Mouse (Mus musculus): ENCODE results near the gene Tbx15. TPM values are rescaled to one million over a fixed set of nuclear protein-coding genes. Genes with fewer than 3 reads are reported as not detected.

Tbx15 gene
- total RNA-seq (2021): 100 to 1,000 TPM; 117 to 119 TPM
- long read RNA-seq, experiment 1, transcript Tbx15-201 (8 exons, 3,566 nt): major isoform, 57 of 197 reads
- long read RNA-seq, experiment 1, partial matches to known transcripts: 107 of 197 reads
- long read RNA-seq, experiment 1, other reads (novel, unspliced or antisense): 33 of 197 reads
- long read RNA-seq, experiment 2, transcript Tbx15-201 (8 exons, 3,566 nt): major isoform, 79 of 196 reads
- long read RNA-seq, experiment 2, partial matches to known transcripts: 92 of 196 reads
- long read RNA-seq, experiment 2, other reads (novel, unspliced or antisense): 25 of 196 reads

DNA sequence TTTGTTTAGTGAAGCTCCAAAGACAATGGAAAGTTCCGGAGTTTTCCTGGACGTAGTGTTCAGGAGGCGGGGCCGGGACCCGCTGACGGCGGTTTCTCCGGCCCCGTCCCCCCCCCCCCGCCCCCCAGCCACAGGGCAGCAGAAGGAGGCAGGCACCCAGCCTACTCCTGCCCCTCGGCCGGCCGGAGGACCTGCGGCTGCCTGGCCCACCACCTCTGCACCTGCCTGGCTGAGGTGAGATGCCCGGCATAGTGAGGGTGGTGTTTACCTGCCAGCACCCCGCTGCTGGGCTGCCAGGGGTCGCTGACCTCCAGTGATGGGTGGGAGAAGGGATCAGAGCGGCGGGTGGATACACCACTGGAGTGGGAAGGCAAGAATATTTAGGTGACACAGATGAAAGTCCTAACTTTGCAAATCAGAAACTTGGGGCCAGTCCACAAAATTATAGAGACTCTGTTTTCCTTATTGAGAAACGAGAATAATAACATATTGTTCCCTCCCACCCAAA lies at the start of gene Tbx15:
Gene Tbx15, plus strand, starts transcription at position 169 of the 508 bp plus-strand sequence.
- intact Hi-C loops (cut with DNase I): loop anchor here (5.0 to 10.0 kb wide), 2 partner anchors 255 to 632 kb away; no protein-coding TSS in a partner anchor
- DNase-seq: no peak

DNA sequence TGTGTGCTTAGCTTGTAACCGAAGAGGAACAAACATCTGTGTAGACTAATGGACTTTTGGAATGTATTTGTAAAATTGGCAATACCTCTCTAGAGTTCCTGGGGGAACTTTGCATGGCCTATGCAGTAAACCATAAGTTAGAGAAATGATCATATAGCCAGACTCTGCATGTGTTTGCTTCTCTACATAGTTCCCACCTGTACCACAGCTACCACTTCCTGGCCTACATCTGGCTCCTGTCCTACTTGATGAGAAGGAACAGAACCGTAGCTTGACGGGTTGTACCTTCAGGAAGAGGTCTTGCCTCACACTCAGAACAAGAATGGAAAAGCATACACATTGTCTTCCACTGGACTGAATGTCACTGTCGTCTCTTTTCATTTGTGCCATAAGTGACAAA lies 46.6 kb upstream of the Tbx15 start:
- intact Hi-C loops (cut with DNase I): no loop called here
- no peak for DNase-seq

DNA sequence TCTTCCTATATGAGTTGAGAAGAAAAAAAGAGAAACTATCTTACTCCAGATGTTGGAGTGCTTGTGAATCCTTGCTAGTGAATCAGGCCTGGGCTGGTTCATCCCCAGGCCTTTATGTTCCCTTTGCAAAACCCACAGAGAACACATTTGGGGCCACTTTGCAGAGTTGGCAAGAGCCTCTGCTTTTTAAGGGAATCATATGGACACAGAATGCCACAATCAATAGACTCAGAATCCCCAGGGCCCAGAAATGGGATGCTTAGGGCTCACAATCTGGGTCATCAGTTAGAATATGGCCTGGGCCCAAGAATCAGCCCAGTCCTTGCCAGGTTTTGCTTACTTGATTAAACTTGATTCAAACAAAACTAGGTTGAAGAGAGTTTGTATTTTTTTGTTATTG lies 36.9 kb upstream of the Tbx15 start:
- DNase-seq: no peak
- intact Hi-C loops (cut with DNase I): no loop called here

DNA sequence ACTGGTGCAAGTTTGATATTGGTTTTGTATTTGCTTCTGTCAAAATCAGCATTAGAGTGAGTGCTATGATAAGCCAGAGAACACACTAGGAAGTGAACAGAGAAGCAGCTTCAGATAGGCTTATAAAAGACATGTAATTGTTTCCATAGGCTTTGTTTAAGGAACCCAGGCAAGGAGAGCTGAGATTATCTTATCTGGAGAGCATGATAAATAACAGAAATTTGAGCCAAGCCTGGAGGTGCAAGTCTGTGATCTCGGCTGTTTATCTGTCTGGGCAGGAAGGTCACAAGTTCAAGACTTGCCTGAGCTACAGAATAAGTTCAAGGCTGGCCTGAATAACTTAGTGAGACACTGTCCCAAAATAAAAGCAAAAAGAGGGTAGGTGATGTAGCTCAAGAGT lies 31.8 kb upstream of the Tbx15 start:
- DNase-seq: no peak
- intact Hi-C loops (cut with DNase I): no loop called here

DNA sequence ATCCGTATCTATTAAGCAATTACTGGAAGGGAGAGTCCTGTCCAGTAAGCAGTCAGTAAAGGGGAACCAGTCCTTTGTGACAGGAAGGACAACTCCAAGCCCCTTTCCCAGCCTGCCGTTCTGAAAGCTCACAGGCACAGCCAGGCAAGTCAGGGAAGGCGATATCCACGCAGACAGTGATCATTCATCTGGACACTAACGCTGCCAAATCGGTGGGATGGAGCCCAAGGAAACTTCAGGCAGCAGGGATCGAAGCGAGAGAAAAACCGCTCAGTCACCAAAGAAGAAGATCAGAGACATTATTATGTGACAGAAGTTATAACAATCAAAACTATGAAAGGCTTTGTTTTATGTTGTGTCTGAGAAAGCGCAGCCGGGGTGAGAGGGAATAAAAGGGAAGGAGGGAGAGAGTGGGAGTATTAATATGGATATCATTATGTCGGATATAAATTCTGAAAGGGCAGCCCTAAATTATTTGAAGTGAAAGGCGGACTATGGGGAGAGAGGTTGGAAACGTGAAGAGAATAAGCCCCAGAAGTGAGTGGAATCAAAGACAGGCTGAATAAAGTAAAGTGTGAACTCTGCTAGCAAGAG lies 29.0 kb upstream of the Tbx15 start:
- intact Hi-C loops (cut with DNase I): no loop called here
- no peak for DNase-seq

DNA sequence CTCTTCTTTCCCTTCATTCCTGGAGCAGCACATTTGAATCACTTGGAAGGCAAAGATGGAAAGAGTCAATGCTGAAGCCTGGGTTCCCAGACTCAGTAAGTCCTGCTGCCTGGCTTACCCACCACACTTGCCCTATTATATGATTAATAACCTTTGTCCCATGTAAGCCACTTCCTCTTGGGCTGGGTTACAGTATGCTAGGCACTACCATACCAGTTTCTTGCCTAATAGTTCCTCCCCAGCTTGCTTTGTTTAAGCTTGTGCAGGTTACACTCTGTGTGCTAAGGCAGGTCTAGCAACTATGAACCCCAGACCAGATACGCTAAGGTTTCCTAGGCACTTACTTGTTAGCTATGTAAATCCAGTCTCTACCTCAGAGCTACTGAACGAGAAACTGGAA lies 12.4 kb upstream of the Tbx15 start:
- DNase-seq: no peak
- intact Hi-C loops (cut with DNase I): no loop called here

DNA sequence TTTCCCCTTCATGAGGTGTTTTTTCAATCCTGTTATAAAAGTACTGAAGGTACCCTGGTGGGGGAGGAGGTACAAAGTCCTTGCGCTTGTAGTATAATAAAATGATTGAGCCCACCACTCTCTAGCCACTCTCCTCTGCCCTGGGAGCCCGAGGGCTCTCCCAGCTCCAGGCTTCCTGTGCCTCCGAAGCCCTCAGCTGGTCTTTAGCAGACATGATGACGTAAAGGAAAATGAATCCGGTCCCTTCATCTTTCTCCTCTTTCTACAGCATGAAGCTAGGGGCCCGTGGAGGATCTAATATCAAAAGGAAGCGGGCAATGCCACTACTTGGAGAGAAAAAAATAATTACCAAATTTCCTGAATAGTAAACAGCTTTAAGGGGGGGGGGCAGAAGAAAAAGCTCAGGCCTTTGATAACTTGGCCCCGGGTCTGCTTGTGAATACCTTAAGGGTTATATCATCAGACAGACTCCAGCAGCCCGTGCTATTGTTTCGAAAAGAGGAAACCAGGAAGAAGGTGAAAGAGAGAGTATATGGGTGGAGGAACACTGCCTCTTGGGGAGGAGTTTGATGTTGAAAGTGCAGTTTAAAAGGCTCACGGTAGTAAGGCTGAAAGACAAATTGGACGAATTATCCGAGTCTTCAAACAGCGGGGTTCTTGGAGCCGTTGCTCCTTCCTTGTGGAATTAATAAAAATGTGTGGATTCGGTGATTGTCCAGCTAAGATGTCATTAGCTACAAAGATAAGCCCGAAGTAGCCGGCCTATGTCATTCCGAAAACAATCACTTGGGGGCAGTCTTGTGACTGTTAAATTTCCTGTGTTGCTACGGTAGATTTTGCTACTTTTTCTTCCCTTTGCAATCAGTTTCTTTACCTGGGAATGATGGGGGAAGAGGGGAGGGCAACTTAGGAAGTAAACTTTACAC lies 6.5 kb upstream of the Tbx15 start:
- peak in 1 of 2 experiments; percentile 63 for DNase-seq
- intact Hi-C loops (cut with DNase I): loop anchor here (2.0 to 10.0 kb wide), 3 partner anchors 511 to 705 kb away; no protein-coding TSS in a partner anchor

DNA sequence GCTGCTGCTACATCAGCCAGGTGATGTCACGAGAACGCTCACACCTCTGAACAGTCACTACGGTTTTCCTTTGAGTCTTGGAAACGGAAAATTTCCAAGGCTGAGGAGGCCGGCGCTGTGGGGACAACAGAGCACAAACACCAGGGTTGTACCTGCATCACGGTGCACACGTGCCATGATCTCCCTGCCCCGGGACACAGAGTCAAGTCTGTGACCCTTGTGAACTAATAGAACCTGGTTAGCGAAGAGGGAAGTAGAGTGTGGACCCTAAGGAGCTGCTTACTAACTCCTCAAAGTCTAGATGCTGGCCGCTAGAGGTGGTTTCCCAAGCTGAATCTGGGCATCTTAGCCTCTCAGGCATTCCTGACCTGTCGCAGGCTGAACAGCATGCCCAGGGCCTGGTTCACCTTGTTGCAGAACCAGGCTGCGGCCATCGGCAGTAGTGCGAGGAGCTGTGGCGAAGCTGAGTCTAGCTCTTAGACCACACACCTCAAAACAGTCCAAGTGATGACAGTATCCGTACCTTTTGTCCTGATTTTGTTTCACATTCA lies 5.8 kb upstream of the Tbx15 start:
- no peak for DNase-seq
- intact Hi-C loops (cut with DNase I): loop anchor here (2.0 to 10.0 kb wide), 3 partner anchors 510 to 704 kb away; no protein-coding TSS in a partner anchor

DNA sequence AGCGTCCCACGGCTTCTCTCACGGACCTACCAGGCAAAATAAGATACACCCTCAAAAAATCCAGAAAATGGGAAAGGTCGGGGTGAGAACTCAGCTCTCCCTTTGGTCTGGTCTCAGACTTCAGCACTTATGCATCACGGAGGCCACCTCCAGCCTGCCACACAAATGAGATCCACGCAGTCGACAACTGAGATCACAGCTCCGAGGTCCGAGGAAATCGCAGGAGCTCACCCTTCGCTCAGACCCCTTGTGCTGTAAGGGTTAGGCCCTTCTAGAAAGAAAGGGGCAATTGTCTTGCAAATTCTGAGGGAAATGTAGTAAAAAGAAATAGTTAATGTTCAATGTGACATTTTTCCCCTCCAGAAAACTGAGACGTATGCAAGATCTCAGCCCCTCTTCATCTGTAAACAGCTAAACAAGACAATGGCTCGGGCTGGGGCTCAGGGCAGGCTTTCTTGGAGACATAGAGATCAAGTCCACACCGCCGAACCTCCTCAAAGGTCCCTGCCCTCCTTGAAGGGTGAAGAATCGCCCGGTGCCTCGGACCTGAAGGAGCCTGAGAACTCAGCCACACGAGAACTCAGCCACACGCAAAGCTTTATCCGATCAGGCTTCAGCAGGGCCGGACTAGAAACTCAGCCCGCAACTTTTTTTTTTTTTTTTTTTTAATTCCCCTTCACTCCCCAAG lies 4.9 kb upstream of the Tbx15 start:
- DNase-seq: no peak
- intact Hi-C loops (cut with DNase I): loop anchor here (2.0 to 10.0 kb wide), 2 partner anchors 510 to 704 kb away; no protein-coding TSS in a partner anchor

DNA sequence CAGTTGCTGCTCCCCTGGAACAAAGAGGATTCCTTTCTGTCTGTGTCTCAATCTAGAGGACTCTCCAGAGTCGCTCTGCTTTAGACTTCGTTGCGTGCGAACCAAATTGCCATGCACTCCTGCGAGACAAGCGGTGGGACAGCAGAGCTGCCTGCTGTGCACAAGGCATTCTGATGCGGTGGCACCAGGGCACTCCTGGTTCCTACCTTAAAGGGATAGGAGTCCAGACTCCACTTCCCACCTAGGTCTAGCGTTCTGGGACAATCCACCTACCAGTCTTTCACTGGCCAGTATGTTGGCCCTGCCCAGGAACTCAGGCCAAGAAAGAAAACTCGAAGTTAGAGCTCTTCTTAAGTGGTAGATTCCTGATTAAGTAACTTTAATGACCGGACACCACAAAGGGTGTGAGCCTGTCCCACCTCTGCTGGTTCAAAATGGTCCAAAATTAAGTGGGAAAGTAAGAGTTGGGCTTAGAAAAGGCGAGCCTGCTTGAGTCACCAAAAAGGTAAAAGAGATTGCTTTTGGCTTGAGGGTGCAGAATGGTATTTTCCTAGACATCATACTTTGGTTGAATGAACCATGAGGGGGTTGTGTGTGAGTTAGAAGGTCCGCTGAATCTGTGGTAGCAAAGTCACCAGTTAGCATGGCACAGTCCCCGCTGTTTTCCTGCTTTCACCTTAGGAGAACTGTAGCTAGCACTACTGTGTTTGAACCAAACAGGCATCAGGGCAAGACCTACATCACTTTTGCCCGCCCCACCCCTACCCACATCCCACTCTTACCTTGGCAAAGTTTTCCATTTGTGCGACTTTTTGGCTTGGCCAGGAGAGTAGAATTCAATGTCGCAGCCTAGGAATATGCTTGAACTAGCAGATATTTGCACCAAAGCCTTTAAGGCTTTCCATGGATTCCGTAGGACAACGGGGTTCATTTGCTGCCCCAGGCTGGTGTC lies 4.1 kb upstream of the Tbx15 start:
- DNase-seq: no peak
- intact Hi-C loops (cut with DNase I): loop anchor here (2.0 to 10.0 kb wide), 2 partner anchors 509 to 703 kb away; no protein-coding TSS in a partner anchor

DNA sequence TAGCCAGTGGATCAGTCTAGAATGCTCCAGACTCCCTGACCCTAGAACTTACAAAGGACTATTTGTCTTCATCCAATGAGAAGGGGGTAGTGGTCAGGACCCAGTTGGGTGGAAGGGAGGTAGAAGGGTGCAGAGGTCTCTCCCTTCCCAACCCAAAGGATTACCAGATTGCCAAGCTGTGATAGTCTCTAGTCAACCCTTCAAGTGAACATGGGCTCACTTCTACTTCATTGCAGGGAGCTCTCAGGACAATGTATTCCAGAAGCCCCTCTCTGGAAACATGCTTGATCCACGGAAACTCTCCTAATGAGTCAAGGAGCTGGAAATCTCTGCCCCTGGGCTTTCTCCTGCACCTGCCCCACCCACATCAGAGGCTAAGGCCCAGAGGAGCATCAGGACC lies 1.5 kb upstream of the Tbx15 start:
- intact Hi-C loops (cut with DNase I): loop anchor here (10.0 kb wide), 1 partner anchor 506 kb away; no protein-coding TSS in a partner anchor
- DNase-seq: no peak

DNA sequence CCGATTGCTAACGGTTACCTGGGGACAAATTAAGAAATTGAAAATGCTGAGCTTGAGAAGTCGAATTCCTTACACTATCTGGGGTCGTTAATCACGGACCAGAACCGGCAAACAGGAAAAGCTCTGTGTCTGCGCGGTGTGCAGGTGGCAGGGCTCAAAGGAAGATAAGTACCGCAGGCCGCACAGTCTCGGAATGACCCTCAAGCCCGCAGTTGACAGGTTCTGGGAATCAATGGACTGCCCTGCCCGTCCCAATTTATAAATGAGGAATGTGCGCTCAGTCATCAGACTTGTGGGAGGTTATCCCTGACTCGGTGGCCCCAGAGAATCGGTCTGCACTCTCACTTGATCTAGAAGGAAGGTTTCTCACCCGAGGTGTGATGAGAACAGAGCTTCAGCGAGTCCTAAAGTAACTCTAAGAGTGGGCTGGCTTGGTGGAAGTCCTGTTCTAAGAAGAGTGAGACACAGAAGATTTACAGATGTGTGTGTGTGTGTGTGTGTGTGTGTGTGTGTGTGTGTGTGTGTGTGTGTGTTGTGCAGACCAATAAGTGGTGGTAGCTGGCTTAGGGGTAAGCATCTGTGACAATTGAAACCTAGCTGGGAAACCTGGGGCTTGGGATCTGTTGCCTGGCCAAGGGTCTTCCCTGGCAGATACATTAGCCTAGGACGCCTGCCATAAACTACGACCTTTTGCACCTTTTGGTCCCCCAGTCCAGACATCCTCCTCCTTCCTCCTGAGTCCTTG lies 708 bp upstream of the Tbx15 start:
- intact Hi-C loops (cut with DNase I): loop anchor here (5.0 to 10.0 kb wide), 3 partner anchors 255 to 633 kb away; no protein-coding TSS in a partner anchor
- DNase-seq: no peak

DNA sequence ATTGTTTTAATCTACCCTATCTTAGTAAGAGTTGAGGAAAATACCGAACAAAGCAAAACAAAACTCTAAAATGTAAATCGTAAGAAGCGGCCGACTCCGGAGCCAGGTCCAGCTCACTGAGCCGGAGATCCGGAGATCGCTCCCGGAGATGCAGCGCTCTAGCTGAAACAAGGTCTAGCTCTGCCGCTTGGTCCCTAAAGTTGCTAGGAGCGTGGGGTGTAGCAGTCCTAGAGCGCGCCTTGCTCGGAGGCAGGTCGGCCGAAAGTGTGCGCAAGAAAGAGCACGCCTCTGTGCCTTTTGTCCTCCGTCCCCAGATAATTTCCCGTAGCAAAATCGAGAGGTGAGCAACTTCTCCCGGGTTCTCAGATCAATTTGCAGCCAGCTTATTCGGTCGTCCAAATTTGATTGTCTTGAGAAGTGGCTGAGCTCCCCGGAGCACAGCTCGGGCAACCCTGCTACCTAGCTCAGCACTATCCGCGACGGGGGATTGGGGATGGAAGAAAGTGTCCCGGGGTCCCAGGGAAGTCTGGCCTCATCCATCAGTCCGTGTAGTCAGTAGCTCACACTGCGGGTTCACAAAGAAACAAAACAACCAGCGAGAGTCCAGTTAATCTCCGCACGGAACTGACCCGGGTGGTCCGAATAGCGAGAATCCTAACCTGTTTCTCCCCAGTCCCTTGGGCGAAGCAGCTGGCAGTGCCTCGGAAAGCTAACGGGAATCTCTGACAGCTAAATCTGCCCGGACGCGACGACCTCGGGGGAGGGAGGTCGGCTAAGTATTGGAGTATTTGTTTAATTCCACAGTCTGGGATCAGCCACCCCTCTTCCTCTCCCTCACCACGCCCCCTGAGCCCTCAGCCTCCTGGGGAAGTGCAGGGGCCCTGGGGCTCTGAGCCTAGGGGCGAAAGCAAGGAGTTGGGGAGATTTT lies 894 bp downstream of the Tbx15 start:
- DNase-seq: peak in 1 of 2 experiments; percentile 45
- intact Hi-C loops (cut with DNase I): loop anchor here (5.0 to 10.0 kb wide), 2 partner anchors 254 to 631 kb away; no protein-coding TSS in a partner anchor

DNA sequence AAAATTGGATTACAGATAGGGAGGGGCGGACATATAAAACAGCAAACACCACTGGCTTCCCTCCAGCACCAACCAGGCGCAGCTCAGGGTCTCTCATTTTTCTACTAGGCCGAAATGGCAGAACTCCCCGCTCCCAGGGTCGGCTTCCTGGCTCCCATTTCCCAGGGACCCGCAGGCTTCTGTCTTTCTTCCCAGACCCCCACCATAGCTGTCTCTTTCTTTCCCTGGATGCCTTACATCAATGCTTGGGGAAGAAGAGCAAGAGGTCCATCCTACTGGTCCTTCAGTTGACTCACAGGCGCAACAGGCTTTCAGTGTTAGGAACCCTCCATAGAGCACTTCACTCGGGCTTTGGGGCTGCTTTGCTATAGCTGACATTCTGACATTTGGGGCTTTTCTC lies 2.3 kb downstream of the Tbx15 start:
- intact Hi-C loops (cut with DNase I): loop anchor here (5.0 to 10.0 kb wide), 2 partner anchors 252 to 630 kb away; no protein-coding TSS in a partner anchor
- DNase-seq: no peak

DNA sequence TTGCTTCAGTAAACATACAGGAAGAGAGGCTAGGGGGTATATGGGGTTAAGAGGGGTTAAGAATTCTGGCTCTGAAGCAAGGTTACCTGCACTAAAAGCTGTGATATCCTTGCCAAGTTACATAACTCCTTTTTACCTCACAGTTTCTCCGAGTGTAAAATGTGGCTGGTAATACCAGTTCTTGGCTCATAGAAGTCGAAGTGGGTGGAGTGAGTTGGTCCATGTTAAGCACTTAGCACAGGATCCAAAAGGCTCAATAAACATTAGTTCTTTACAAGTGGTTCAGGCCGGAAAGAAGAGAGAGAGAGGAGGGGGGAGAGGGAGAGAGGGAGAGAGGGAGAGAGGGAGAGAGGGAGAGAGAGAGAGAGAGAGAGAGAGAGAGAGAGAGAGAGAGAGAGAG lies 5.2 kb downstream of the Tbx15 start:
- intact Hi-C loops (cut with DNase I): loop anchor here (10.0 kb wide), 1 partner anchor 249 kb away; no protein-coding TSS in a partner anchor
- DNase-seq: no peak

DNA sequence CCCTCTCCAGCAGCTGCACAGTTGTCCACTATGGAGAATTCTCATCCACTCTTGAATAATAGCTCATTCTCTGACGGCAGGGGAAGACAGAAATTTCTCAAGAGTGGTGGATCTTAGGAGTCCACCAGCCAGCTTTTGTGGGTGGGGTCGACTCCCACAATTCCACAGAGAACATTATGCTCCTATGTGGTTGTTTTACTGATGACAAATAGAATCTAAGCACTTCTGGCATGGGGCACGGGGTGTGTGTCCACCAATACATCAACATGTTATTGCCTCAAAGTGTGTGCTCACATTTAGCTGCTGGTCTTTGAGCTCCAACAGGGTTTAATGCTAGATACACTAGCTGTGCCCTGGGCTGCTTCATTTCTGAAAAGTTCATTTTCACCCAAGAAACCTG lies 6.4 kb downstream of the Tbx15 start:
- intact Hi-C loops (cut with DNase I): loop anchor here (10.0 kb wide), 1 partner anchor 248 kb away; no protein-coding TSS in a partner anchor
- peak in 1 of 2 experiments; percentile 44 for DNase-seq
